19 mouse cellular contexts compared by ENCODE assay signal in genomic region chr5:88959412-88959811, GRCm38 (mm10).
A peak's percentile ranks its signal among the peaks of the same experiment; 100 is the strongest.
DNase-seq lines count a peak whose midpoint lies in the region; ATAC-seq and TF ChIP-seq lines count a peak whose summit lies in the region.
"Had no signal": no experiment of that assay in that cellular context is flagged by ENCODE, and none has a peak within 500 bp of the region (broad histone marks: within the 10 kb centered on the region; RNA-seq: fewer than 3 reads in every experiment).

No protein-coding gene starts in this region.

- 50% methylated on average over 6 of the region's 6 CpGs for WGBS in hindbrain, postnatal 0 days
- 57% methylated on average over 6 of the region's 6 CpGs for WGBS in hindbrain, embryonic 13.5 days
- WGBS in midbrain, embryonic 11.5 days = 69% methylated on average over 6 of the region's 6 CpGs
- 48% methylated on average over 6 of the region's 6 CpGs for WGBS in midbrain, postnatal 0 days
- 40% methylated on average over 6 of the region's 6 CpGs for WGBS in olfactory bulb, adult 2 months

- H3K4me2 ChIP-seq in hindbrain, postnatal 0 days (ENCODE audit: low read depth, low read length) = no peak overlapping the region
- H3K4me2 ChIP-seq in hindbrain, embryonic 13.5 days = no peak overlapping the region
- H3K4me2 ChIP-seq in midbrain, embryonic 11.5 days = no peak overlapping the region
- H3K4me2 ChIP-seq in midbrain, postnatal 0 days (ENCODE audit: low read depth, low read length, poor library complexity, severe bottlenecking) = no peak overlapping the region
- H3K4me2 ChIP-seq: embryonic facial prominence, embryonic 12.5 days; heart, embryonic 12.5 days had no signal

- DNase-seq in frontal cortex, postnatal 25 days (ENCODE audit: low spot score in 2 of 2) = no peak
- no peak for DNase-seq in hindbrain, postnatal 0 days (ENCODE audit: low spot score)
- peak; percentile 73 for DNase-seq in midbrain, embryonic 11.5 days (ENCODE audit: low spot score, missing footprints)
- DNase-seq in midbrain, postnatal 0 days (ENCODE audit: low spot score) = no peak
- DNase-seq: adrenal gland, postnatal 14 days; cerebellum, adult 18-20 months; cerebellum, postnatal 14 days; gastrocnemius, postnatal 10 days; heart, postnatal 36 days had no signal

- no peaks in the 10 kb centered on the region for H3K4me1 ChIP-seq in hindbrain, postnatal 0 days (ENCODE audit: insufficient read depth, low read length)
- no peaks in the 10 kb centered on the region for H3K4me1 ChIP-seq in hindbrain, embryonic 13.5 days (replicated peaks)
- H3K4me1 ChIP-seq in midbrain, embryonic 11.5 days (ENCODE audit: control insufficient read depth, insufficient read depth, low read length) = no peaks in the 10 kb centered on the region
- H3K4me1 ChIP-seq in midbrain, postnatal 0 days (ENCODE audit: insufficient read depth, low read length) = no peaks in the 10 kb centered on the region
- H3K4me1 ChIP-seq in olfactory bulb, adult 2 months (ENCODE audit: control insufficient read depth, insufficient read depth, low read length) = peaks cover 29% of the 10 kb centered on the region
- H3K4me1 ChIP-seq: embryonic facial prominence, embryonic 12.5 days had no signal

- no peak overlapping the region for H3K4me3 ChIP-seq in hindbrain, postnatal 0 days (ENCODE audit: low read length)
- no peak overlapping the region for H3K4me3 ChIP-seq in hindbrain, embryonic 13.5 days
- H3K4me3 ChIP-seq in midbrain, embryonic 11.5 days (ENCODE audit: low read depth, low read length) = no peak overlapping the region
- H3K4me3 ChIP-seq in midbrain, postnatal 0 days (ENCODE audit: low read depth, low read length) = no peak overlapping the region
- no peak overlapping the region for H3K4me3 ChIP-seq in olfactory bulb, adult 2 months (ENCODE audit: insufficient read depth, low read depth, low read length)
- H3K4me3 ChIP-seq: embryonic facial prominence, embryonic 12.5 days; heart, embryonic 12.5 days had no signal

- ATAC-seq in frontal cortex, adult (ENCODE audit: low TSS enrichment) = peak; percentile 32
- 0 out of 2 replicates have a peak, but pooled peaks have one; percentile 38 for ATAC-seq in hindbrain, postnatal 0 days
- no peak for ATAC-seq in hindbrain, embryonic 13.5 days (ENCODE audit: low FRiP score)
- no peak for ATAC-seq in midbrain, embryonic 11.5 days (ENCODE audit: low FRiP score)
- no peak for ATAC-seq in midbrain, postnatal 0 days (ENCODE audit: low FRiP score)
- ATAC-seq: activated CD4-positive, CD25-positive, alpha-beta regulatory T cell, adult 4 months; forebrain, embryonic 16.5 days; intestine, embryonic 16.5 days; Patski had no signal

- no peaks in the 10 kb centered on the region for H3K9me3 ChIP-seq in hindbrain, postnatal 0 days (ENCODE audit: low read length)
- no peaks in the 10 kb centered on the region for H3K9me3 ChIP-seq in hindbrain, embryonic 13.5 days
- H3K9me3 ChIP-seq in midbrain, embryonic 11.5 days (ENCODE audit: control insufficient read depth, low read length) = no peaks in the 10 kb centered on the region
- H3K9me3 ChIP-seq in midbrain, postnatal 0 days (ENCODE audit: low read length) = no peaks in the 10 kb centered on the region
- H3K9me3 ChIP-seq: embryonic facial prominence, embryonic 12.5 days; heart, embryonic 12.5 days had no signal

- no peak for TF ChIP-seq POLR2A in olfactory bulb, adult 2 months (IDR thresholded peaks at IDR 0.05; ENCODE audit: insufficient read depth, low read depth, low read length)

- no peaks in the 10 kb centered on the region for H3K27me3 ChIP-seq in hindbrain, postnatal 0 days (ENCODE audit: insufficient read depth, low read length)
- no peaks in the 10 kb centered on the region for H3K27me3 ChIP-seq in hindbrain, embryonic 13.5 days
- no peaks in the 10 kb centered on the region for H3K27me3 ChIP-seq in midbrain, embryonic 11.5 days (ENCODE audit: control insufficient read depth, insufficient read depth, low read length)
- H3K27me3 ChIP-seq in midbrain, postnatal 0 days (ENCODE audit: insufficient read depth, low read length) = no peaks in the 10 kb centered on the region
- H3K27me3 ChIP-seq: CH12.LX; embryonic facial prominence, embryonic 12.5 days; heart, embryonic 12.5 days; Patski had no signal

- H3K27ac ChIP-seq in hindbrain, postnatal 0 days = peak overlapping the region; percentile 16; the same call in 1 of the 2 replicates
- H3K27ac ChIP-seq in hindbrain, embryonic 13.5 days = no peak overlapping the region
- H3K27ac ChIP-seq in midbrain, embryonic 11.5 days (ENCODE audit: low read depth, low read length) = no peak overlapping the region
- H3K27ac ChIP-seq in midbrain, postnatal 0 days (ENCODE audit: low read depth, low read length) = no peak overlapping the region
- peak overlapping the region; percentile 44 for H3K27ac ChIP-seq in olfactory bulb, adult 2 months (ENCODE audit: insufficient read depth, low read depth, low read length)
- H3K27ac ChIP-seq: embryonic facial prominence, embryonic 12.5 days had no signal

- no peaks in the 10 kb centered on the region for H3K36me3 ChIP-seq in hindbrain, postnatal 0 days (ENCODE audit: insufficient read depth, low read length)
- H3K36me3 ChIP-seq in hindbrain, embryonic 13.5 days = no peaks in the 10 kb centered on the region
- no peaks in the 10 kb centered on the region for H3K36me3 ChIP-seq in midbrain, embryonic 11.5 days (ENCODE audit: control insufficient read depth, insufficient read depth, low read length)
- H3K36me3 ChIP-seq in midbrain, postnatal 0 days (ENCODE audit: insufficient read depth, low read length) = no peaks in the 10 kb centered on the region
- H3K36me3 ChIP-seq: embryonic facial prominence, embryonic 12.5 days had no signal

- no peak overlapping the region for H3K9ac ChIP-seq in hindbrain, postnatal 0 days (replicated peaks; ENCODE audit: low read length)
- H3K9ac ChIP-seq in hindbrain, embryonic 13.5 days = no peak overlapping the region
- no peak overlapping the region for H3K9ac ChIP-seq in midbrain, embryonic 11.5 days (ENCODE audit: low read length)
- H3K9ac ChIP-seq in midbrain, postnatal 0 days (replicated peaks; ENCODE audit: low read length, poor library complexity, severe bottlenecking) = no peak overlapping the region
- H3K9ac ChIP-seq: embryonic facial prominence, embryonic 12.5 days; heart, embryonic 12.5 days had no signal

- no peak for TF ChIP-seq CTCF in hindbrain, postnatal 0 days (IDR thresholded peaks at IDR 0.05; ENCODE audit: low read depth)
- no peak for TF ChIP-seq CTCF in midbrain, postnatal 0 days (IDR thresholded peaks at IDR 0.05)
- no peak for TF ChIP-seq CTCF in olfactory bulb, adult 2 months (IDR thresholded peaks at IDR 0.05; ENCODE audit: insufficient read depth, low read depth, low read length)

Comparison
In these comparisons a context has a peak if more than half of its experiments do, and no peak if none do; other contexts are left out.
1. ATAC-seq: peak in frontal cortex, adult (single experiment) and hindbrain, postnatal 0 days (single experiment); none in hindbrain, embryonic 13.5 days (single experiment), midbrain, embryonic 11.5 days (single experiment) and midbrain, postnatal 0 days (single experiment).
2. H3K27ac ChIP-seq: peak in hindbrain, postnatal 0 days (single experiment) and olfactory bulb, adult 2 months (single experiment); none in hindbrain, embryonic 13.5 days (single experiment), midbrain, embryonic 11.5 days (single experiment) and midbrain, postnatal 0 days (single experiment).